Mouse (Mus musculus) cortical plate, adult 2 months (tissue): ENCODE data around the gene Zbtb20.

Experiments used
- CTCF ChIP-seq: fragments of 200-500 bp; IDR thresholded peaks from 2 replicates; pipeline ENCODE4 v1.5.1; 2011; ENCODE audit warnings: mild to moderate bottlenecking, control low read depth, low read length; ENCODE audit not compliant: insufficient read depth; ENCODE audit errors: extremely low read depth
- POLR2A ChIP-seq: fragments of 200-500 bp; IDR thresholded peaks from 2 replicates; pipeline ENCODE4 v1.6.1; 2011; ENCODE audit warnings: mild to moderate bottlenecking, low read length, control low read depth; ENCODE audit not compliant: insufficient read depth; ENCODE audit errors: extremely low read depth

- TF ChIP-seq CTCF (no peak), POLR2A (no peak)
Measured at GRCm38 (mm10) chr16:43230253-43230652, 354.6 kb downstream of the Zbtb20 start.
